Mouse (Mus musculus): ENCODE measurements around the gene Zfp14. TPM values are rescaled to one million over a fixed set of nuclear protein-coding genes. Genes with fewer than 3 reads are reported as not detected.

Zfp14 gene
- 4.4 and 5.3 TPM in 2 replicates for polyA plus RNA-seq (2021; fragmentation: Nextera tagmentation)
- long read RNA-seq, experiment 1, transcript Zfp14-203 (5 exons, 3,411 nt): major isoform, 35 of 71 reads
- long read RNA-seq, experiment 1, partial matches to known transcripts: 7 of 71 reads
- long read RNA-seq, experiment 1, other reads (novel, unspliced or antisense): 28 of 71 reads
- long read RNA-seq, experiment 2, partial matches to known transcripts: 1 of 5 reads
- long read RNA-seq, experiment 2, other reads (novel, unspliced or antisense): 2 of 5 reads

DNA sequence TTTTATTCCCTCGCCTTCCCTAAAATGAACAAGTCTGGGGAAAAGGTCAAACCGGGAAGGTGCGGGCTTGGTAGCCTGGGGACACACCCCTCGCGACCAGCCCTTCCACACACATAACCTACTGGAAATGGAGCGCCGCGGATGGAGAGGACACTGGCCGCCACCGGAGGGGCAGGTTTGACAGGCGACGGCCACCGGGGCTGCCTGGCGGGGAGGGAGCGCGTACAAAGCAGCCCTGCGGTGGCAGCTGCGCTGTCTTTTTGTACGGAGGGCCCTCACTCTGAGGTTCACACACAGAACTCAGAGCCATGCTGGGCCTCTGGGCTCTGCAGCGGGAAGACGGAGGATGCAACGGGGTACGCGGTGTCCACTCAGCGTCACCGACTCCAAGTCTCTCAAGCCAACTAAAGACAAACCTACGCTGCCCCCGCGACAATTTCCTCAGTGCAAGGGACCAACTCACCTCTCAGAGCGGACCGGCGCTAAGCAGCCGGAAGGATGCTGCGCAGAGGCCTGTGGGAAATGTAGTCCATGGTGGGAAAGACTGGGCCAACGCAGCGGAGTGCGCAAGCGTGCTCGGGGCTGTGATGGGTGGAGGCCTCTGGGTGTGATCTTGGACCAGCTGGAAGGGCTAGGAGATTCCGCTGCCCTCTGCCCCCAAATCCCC is at the start of gene Zfp14:
Gene Zfp14, minus strand, starts transcription at position 499 of the 667 bp plus-strand sequence.

DNA sequence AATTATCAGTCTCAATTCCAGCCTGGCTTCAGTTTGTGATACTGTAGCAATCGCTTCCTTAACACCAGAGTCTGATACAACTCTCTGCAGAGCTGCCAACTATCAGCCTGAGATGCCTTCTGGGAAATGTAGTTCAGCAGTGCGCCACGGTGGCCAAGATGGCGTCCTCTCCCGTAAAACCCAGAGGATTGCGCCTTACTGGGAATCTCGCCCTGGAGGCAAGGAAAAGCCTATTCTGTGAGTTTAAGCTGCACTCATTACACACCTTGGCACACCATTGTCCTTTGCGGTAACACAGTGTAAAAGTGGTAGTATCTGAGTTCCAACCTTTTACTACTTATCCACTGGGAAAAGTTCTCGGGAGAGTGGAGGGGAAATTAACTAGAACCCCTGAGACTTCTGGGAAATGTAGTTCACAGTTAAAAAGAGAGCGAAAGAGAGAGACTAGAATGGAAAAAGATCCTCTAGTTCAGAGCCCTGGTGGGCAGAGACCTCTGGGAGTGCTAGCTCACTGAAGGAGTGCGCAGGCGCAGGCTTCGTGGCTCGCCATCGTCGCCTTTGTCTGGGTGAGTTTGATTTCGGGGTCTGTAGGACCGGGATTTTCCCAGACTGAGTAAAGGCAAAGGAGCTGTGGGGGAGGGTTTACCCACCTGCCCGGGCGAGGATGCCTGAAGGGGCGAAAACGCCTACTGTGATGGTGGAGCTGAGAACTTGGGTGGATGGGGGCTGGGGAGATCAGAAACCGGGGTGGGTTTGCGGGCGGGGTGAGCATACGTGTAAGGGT is 43.7 kb upstream of the Zfp14 start, which contains the start of gene Zfp260:
Gene Zfp260, plus strand, starts transcription at position 132 of the 784 bp plus-strand sequence.

DNA sequence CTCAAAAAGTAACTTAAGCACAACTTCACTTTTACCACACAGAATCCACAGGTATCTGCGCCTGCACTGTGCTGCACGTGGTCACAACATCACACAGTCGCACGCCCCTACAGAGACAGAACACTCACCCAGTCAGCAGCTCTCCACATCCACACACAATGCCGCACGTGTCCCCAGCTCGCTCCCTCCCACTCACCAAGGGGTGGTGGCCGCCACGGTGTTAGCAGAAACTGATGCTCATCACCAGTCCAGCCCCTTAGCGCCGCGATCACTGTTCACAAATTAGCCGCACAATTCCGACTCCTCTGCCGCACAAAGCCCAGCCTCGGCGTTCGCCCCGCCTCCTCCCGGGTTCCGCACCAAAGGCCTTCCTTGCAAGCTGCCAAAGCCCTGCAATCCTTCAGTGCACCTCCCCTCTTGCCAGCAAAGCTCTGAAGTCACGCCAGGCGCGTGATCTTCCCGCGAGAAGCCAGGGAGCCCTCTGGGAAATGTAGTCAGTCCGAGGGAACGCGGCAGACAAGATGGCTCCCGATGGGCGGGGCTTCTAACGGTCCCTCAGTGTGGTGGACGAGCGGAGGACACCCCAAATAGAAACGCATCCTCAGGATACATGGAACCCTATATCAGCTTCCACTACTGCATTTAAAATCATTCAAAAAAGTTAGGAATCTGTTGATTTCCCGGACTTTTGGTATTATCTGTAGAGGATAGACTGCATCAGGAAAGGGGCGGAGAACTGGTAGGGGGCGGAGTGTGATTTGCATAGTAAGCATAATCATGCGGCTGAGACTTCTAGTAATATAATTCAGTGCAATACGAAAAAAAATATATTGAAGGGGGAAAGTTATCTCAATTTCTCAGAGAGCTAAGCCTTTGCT is 39.2 kb upstream of the Zfp14 start, which contains the start of the genes Gm26920 and Zfp566:
Gene Gm26920, minus strand, starts transcription at position 319 of the 878 bp plus-strand sequence.
Gene Zfp566, minus strand, starts transcription at position 436 of the 878 bp plus-strand sequence.

DNA sequence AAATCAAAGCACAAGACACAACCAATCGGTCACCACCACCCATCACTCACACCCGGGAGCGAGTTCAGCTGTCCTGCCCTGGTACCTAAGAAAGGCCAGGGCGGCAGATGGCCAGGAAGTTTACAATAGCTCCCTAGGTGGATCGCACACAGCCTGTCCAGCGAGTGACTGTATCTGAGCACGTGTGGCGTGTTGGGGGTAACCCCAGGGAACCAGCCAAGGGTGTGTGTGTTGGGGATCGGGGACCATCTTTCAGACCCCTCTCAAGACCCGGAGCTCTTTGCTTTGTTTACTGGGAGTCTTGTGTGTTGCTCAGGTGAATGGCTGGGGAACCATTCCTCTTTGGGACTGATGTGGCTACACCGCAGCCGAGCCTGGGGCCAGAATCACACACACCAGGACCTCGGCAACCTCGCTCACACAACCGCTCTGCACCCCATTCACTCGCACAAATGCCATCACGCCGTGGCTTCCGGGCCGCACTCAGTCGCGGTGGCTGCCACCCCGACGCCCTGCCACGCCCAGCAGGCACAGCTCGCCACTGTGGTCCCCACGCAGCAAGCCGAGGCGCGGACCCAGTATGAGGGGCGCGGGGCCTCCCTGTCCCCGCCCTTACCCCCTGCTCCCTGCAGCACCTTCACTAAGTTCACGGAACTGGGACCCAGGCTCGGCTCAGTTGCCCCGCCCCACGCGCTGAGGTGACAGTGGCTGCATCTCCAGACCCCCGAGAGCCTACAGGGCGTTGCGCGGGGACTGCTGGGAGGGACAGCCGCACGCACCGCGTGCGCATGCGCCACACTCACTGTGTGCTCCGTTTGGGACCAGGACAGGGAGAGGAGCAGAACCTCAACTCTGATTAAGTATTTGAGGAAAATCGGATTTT is 21.2 kb upstream of the Zfp14 start, which contains the start of gene Zfp82:
Gene Zfp82, minus strand, starts transcription at position 755 of the 883 bp plus-strand sequence.

Other genes starting within 250 kb of the Zfp14 start
- gene Zfp790, start 235.3 kb downstream of the Zfp14 start, polyA plus RNA-seq (2021; fragmentation: Nextera tagmentation): 5.4 and 5.5 TPM in 2 replicates
- gene Zfp940, start 197.7 kb downstream of the Zfp14 start, polyA plus RNA-seq (2021; fragmentation: Nextera tagmentation): 5.5 TPM in 2 replicates
- gene Zfp420, start 191.4 kb downstream of the Zfp14 start, polyA plus RNA-seq (2021; fragmentation: Nextera tagmentation): 5.6 and 7.6 TPM in 2 replicates
- 6.9 and 9.4 TPM in 2 replicates for gene Zfp27, start 144.8 kb downstream of the Zfp14 start, polyA plus RNA-seq (2021; fragmentation: Nextera tagmentation)
- 1.4 and 1.8 TPM in 2 replicates for gene Zfp383, start 143.2 kb downstream of the Zfp14 start, polyA plus RNA-seq (2021; fragmentation: Nextera tagmentation)
- 7.3 and 10.7 TPM in 2 replicates for gene Zfp74, start 97.3 kb downstream of the Zfp14 start, polyA plus RNA-seq (2021; fragmentation: Nextera tagmentation)
- gene Zfp568, start 67.4 kb downstream of the Zfp14 start, polyA plus RNA-seq (2021; fragmentation: Nextera tagmentation): 0.28 and 0.87 TPM in 2 replicates
- 2.5 TPM in 2 replicates for gene Zfp82, start 21.5 kb upstream of the Zfp14 start, polyA plus RNA-seq (2021; fragmentation: Nextera tagmentation)
- gene Gm26920, start 39.0 kb upstream of the Zfp14 start, polyA plus RNA-seq (2021; fragmentation: Nextera tagmentation): 0.59 and 0.85 TPM in 2 replicates
- gene Zfp566, start 39.1 kb upstream of the Zfp14 start, polyA plus RNA-seq (2021; fragmentation: Nextera tagmentation): 7.2 and 9.2 TPM in 2 replicates
- 52.2 and 70.6 TPM in 2 replicates for gene Zfp260, start 43.4 kb upstream of the Zfp14 start, polyA plus RNA-seq (2021; fragmentation: Nextera tagmentation)
- gene Zfp382, start 70.6 kb upstream of the Zfp14 start, polyA plus RNA-seq (2021; fragmentation: Nextera tagmentation): 6.5 and 10.3 TPM in 2 replicates
- 3.5 and 6.3 TPM in 2 replicates for gene Zfp146, start 118.4 kb upstream of the Zfp14 start, polyA plus RNA-seq (2021; fragmentation: Nextera tagmentation)
- gene Cox7a1, start 132.8 kb upstream of the Zfp14 start, polyA plus RNA-seq (2021; fragmentation: Nextera tagmentation): 16.1 and 18.0 TPM in 2 replicates
- gene Capns1, start 147.4 kb upstream of the Zfp14 start, polyA plus RNA-seq (2021; fragmentation: Nextera tagmentation): 33.9 and 42.1 TPM in 2 replicates
- 137 and 163 TPM in 2 replicates for gene Polr2i, start 180.6 kb upstream of the Zfp14 start, polyA plus RNA-seq (2021; fragmentation: Nextera tagmentation)
- 249 and 338 TPM in 2 replicates for gene Tbcb, start 180.9 kb upstream of the Zfp14 start, polyA plus RNA-seq (2021; fragmentation: Nextera tagmentation)
- not detected in 2 replicates for gene Ovol3, start 184.3 kb upstream of the Zfp14 start, polyA plus RNA-seq (2021; fragmentation: Nextera tagmentation)
- 0.15 and 0.24 TPM in 2 replicates for gene Thap8, start 228.7 kb upstream of the Zfp14 start, polyA plus RNA-seq (2021; fragmentation: Nextera tagmentation)
- 0.26 and 0.46 TPM in 2 replicates for gene Wdr62, start 229.0 kb upstream of the Zfp14 start, polyA plus RNA-seq (2021; fragmentation: Nextera tagmentation)
- 112 and 324 TPM in 2 replicates for gene Clip3, start 240.3 kb upstream of the Zfp14 start, polyA plus RNA-seq (2021; fragmentation: Nextera tagmentation)

All from left cerebral cortex, adult 6 months (tissue).